Mouse (Mus musculus): ENCODE results near the gene Gm16485. TPM values are rescaled to one million over a fixed set of nuclear protein-coding genes. Genes with fewer than 3 reads are reported as not detected.

Gm16485 gene
- polyA plus RNA-seq, 1 experiment from 2014 or later = not detected

Other genes starting within 250 kb of the Gm16485 start
- gene Pgr, start 72.0 kb upstream of the Gm16485 start, polyA plus RNA-seq (2016; fragmentation: Nextera tagmentation; extraction: Ambion mirVana) = 0.06 TPM in 2 replicates

Data from liver, embryonic 12.5 days (tissue).